Mouse (Mus musculus): Measurements from ENCODE around the gene Adam26b.
"Not testable (repeated sequence)": the region's sequence is repeated elsewhere in the genome, so short reads cannot be mapped to it uniquely, and the experiment has no call there.

The Adam26b gene

DNA sequence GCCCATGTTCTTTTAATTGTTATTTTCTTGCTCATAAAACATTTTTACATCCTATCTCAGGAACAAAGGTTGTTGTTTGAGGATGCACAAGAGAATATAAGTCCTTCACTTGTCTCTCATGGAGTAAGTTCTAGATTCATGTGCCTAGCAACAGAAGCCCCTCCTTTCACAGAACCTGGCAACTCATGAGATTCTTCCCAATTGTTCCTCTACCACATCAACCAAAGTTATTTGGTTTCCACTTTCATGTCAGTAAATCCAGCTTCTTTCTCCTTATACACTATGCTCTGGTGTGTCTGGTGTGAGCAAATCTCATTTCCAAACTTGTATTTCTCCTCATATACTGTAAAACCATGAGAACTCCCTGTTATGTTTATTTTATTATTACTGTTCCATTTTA, at the start of gene Adam26b:
Gene Adam26b, minus strand, starts transcription at position 101 of the 400 bp plus-strand sequence.
- DNase-seq (ENCODE audit: low spot score in 2 of 2), result not testable (repeated sequence)

DNA sequence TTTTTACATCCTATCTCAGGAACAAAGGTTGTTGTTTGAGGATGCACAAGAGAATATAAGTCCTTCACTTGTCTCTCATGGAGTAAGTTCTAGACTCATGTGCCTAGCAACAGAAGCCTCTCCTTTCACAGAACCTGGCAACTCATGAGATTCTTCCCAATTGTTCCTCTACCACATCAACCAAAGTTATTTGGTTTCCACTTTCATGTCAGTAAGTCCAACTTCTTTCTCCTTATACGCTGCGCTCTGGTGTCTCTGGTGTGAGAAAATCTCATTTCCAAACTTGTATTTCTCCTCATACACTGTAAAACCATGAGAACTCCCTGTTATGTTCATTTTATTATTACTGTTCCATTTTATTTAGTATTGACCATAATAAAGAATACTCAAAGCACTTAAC, 48.7 kb upstream of the Adam26b start, which contains the start of gene Adam26a:
Gene Adam26a, minus strand, starts transcription at position 101 of the 400 bp plus-strand sequence.
- DNase-seq (ENCODE audit: low spot score in 2 of 2), result not testable (repeated sequence)

Measured in urinary bladder, adult 18-20 months (tissue).